Mouse (Mus musculus) erythroblast, adult 5-6 weeks (primary cell): ENCODE results near the gene Mxd1. TPM values are rescaled to one million over a fixed set of nuclear protein-coding genes. Genes with fewer than 3 reads are reported as not detected.

ENCODE experiments used
- ATAC-seq: replicated peaks from 2 replicates; pipeline ENCODE4 v1.8.0; 2016; ENCODE audit warnings: moderate number of reproducible peaks, mild to moderate bottlenecking, moderate TSS enrichment, inconsistent platforms; ENCODE audit not compliant: poor library complexity, low FRiP score, severe bottlenecking
- total RNA-seq, 2 experiments: library from RNA; stranded (forward) in 1 of 2; stranded (reverse) in 1 of 2; fragments of 150-400 nt in 1 of 2; fragments of 200-764, 138-1000 nt in 1 of 2; gene quantifications; 2 replicates each; pipeline versions ENCODE4 v1.2.3 to v1.2.4; 2015 to 2017; ENCODE audit warnings: low replicate concordance in 2 of 2

The Mxd1 gene
- total RNA-seq (2015; ENCODE audit: low replicate concordance) (323 and 336 TPM in 2 replicates), total RNA-seq (2017; ENCODE audit: low replicate concordance) (573 and 620 TPM in 2 replicates)

DNA sequence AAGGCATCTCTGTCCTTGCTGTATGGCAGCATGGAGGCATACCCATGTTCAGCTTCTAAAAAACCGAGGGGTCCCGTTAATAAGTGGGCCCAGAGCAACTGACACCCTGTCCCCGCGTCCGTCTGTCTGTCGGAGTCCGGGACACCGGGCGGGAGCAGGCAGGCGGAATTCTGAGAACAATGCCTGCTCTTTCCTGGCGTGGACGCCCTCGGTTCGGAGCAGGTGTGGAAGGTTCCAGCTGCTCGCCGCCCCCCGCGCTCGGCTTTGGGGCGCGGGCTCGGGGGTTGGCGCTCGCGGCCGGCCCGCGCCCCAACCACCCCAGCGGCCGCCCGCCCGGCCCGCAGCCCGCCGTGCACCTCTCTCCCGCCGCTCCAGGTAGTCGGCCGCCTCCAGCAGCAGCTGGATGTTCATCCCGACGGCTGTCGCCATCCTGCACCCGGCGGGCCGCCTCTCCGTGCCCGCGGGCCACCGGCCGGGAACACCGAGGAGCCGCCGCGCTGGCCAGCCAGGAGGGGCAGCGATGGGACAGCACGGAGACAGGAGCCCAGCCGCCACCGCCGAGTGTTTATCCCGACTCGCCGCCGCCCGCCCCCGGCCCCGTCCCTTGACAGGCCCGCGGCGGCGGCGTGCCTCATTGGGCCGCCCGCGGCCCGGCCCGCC lies at the start of gene Mxd1:
Mxd1 (minus strand) TSS at position 582 of the 660 bp plus-strand sequence.
- ATAC-seq = no peak

DNA sequence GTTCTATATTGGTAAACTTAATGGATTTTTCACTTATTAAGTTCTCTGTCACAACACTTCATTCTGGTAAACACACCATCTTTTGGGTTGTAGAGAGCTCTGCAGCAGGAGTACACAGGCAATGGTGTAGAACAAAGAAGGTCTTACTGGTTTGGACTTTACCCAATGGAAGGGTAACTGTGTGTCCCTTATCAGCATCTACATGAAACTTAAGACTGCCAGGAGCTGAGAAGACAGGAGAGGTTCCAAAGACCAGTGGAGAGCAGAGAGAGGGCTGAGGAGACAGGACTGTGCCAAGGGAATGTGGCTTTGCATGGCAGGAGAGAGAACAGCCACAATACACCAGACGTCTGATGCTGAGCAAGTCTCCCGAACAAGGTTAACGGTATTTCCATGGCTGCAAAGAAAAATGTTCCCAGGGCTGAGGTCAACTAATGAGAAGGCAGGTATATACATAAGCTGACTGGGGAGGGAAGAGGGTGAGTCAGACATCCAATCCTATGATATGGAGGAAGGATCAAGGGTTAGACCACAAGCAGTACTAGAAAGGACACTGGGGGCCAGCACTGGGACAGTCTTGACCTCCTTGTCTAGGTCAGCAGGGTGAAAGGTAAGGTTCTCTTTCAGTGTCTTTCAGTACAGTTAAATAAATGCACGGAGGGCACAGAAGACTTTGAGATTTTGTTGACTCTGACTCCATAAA lies 39.3 kb upstream of the Mxd1 start:
- ATAC-seq = no peak

DNA sequence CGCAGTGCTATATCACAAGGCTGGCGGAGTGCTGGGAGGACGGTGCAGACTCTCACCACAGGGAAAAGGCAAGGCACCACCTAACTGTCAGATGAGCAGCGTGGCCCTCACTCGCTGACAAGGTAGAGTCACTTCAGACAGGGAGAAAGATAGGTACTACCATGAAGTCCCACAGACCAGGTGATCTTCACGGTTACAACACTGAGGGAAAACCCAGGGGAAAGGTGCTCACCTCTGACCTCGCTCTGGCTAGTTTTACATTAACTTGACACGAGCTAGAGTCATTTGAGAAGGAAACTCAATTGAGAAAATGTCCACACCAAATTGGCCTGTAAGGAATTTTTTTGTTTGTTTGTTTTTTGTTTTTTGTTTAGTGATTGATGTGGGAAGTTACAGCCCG lies 33.6 kb upstream of the Mxd1 start:
- no peak for ATAC-seq

DNA sequence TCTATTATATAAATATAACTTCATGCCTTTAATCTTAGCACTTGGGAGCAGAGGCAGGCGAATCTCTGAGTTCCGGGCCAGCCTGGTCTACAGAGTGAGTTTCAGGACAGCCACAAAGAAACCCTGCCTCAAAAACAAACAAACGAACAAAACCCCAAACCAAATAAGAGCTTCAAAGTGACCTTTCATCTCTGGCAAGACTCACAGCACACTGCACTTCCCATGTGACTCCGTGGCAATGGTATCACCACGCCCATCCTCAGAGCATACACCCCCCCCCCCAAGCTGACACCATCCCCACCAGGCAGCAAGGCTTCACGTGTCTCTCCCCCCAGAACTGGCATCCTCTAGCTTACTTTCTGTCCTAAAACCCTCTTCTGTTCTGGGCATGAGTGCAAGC lies 28.9 kb upstream of the Mxd1 start:
- no peak for ATAC-seq

DNA sequence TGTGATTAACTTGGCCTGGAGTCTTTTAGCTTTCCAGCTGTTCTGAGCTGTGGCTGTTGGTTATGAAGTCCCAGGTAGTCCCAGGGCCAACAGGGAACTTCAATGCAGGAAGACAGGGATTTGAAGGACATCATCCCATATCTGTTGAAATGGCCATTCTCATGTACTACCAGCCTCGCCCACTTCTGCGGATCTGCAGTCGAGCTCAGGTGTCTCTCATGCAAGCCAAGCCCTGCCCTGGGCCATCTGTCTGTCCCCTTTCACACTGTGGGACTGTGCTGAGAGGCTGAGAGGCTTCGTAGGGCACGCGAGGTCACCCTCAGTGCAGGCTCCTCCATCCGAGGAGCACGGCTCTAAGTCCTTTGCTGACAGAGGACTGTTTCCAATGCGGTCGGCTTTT lies 27.3 kb upstream of the Mxd1 start:
- no peak for ATAC-seq

DNA sequence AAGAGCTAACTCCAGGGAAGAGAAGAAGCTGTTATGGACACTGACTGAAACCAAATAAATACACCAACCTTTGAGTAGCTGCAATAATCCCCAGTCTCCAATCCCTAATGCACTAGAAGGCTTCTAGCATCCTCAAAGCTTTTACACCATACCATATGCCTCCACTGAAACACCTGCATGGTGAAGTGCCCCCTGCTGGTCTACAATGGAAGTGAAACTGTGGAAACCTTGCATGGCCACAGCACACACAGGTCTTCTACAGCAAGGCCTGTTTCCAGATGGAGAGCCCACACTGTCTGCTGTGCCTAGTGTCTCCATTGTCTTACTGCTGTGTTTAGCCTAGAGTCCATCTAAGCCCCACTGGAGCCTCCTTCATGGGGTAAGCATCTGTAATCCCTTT lies 25.5 kb upstream of the Mxd1 start:
- peak; percentile 82 for ATAC-seq

DNA sequence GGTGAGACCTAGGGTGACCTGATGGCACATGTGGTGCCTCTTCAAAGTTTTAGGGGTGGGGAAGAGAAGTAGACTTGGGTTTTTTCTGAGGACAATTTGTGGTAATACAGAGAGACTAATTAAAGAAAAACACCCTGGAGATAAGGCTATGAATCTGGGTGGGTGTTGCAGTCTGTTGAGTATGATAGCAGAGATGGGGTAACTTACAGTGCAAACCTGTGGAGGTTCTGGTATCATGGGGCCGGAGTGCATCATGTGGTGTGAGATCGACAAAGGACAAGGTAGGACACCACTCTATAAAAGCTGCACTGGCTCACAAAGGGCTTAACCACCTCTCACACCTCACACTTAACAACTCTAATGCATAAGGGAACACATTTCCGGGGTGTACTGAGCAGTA lies 20.7 kb upstream of the Mxd1 start:
- ATAC-seq = 0 out of 2 replicates have a peak, but pooled peaks have one; percentile 19

DNA sequence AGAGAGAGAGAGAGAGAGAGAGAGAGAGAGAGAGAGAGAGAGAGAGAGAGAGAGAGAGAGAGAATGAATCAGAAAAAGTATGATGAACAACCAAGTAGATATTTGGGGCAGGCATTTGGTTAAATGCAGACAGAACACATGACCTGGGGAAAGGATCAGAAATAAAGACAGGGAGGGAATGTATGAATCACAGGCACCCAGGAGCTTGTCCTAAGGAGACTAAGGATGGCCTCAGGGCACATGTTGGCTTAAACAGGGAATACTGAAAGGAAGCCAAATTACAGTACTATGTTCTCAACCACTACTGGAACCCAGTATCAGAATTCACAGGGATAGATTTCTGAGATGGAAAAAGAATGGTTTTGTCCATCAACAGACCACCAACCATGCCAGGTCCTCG lies 18.0 kb upstream of the Mxd1 start:
- ATAC-seq = no peak

DNA sequence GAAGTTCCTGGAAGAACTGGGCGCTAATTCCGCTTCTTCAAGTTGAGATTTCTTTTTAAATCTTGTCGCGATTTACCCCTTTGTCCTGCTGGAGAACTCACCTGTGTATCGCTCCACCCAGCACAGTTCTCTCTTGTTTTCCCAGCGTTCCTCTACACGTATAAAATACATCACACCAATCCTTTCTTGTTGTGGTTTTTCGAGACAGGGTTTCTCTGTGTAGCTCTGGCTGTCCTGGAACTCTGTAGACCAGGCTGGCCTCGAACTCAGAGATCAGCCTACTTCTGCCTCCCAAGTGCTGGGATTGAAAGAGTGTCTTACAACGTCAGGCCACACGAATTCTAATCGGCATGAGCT lies 15.7 kb upstream of the Mxd1 start:
- no peak for ATAC-seq

DNA sequence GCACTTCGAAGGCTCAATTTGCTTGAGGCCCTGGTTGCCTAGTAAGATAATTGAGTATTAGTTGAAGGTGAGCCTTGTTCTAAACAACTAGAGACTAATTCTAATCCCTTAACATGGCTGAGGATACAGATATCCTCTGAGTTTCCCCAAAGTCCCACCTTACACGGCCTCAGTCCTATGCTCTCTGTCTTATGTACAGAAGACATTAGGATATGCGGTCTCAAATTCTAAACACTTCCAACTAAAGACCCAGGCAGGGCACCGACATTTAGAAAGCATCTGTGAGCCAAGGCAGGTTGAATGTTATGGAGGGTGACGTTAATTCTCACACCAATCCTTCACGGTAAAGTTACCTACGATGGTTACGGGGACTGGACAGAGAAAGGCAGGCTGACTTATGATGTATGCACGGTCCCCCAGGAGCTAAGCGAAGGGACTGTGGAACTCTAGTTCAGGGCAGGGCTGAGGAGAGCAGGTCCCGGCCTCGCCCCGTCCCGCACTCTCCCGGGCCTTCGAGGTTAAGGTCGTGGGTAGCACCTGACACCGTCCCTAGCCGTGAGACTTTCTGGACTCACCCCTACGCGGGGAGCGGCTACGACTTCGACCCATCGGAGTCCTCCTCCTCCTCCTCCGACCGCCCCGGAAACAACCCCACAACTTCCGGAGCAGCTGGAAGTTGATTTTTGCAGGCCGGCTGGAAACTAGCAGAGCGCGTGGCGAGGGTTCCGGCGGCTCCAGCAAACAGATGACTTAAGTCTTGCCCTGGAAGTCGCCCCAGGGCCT lies 15.1 kb upstream of the Mxd1 start, which contains the start of gene Snrnp27:
Snrnp27 (minus strand) TSS at position 651 of the 783 bp plus-strand sequence.
- peak; percentile 94 for ATAC-seq

DNA sequence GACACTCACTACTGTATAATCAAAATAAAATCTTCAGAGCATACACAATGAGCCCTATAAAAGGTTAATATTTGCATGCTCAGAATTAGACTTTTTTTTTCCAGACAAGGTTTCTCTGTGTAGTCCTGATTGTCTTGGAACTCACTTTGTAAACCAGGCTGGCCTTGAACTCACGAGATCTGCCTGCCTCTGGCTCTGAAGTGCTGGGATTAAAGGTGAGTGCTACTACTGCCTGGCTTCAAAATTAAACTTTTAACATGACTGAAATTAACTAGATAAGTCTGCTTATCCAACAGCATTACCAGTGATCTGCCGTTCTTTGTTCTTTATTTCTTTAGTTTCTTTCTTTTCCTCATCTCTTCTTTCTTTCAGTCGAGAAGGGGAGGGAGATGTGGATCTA lies 12.3 kb upstream of the Mxd1 start:
- ATAC-seq = no peak

DNA sequence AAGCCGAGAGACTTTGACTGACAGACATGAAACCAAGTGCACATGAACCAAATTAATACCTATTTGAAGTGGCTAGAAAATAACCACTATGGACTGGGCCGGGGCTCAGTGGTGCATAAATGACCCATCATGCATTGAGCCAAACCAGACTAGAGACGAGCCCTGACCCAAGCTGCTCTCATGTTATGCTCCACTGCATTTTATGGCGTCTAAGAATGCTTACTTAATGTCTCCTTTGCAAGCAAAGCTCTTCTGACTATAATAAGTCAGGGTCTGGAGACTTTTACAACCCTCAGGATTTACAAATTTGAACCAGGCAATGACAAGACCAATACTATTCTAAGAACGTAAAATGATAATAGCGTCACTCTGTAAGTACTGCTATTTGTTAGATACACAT lies 9.4 kb upstream of the Mxd1 start:
- ATAC-seq = no peak

DNA sequence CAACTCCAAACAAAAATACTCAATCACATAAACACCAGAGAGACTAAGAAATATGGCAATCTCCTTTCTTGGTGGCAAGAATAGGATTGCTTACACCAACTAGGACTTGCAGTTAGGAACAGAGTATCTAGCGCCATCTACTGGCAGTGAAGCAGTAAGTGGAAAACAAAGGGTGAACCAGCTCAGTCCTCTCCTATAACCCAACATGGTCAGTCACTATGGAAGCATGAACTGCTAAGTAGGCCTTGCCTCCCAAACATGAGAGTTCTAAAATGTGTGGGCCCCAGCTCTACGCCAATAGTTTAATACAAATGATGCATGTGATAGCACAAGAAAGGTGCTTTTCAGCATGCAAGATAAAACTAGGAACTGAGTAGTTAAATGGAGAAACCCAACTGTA lies 1.9 kb upstream of the Mxd1 start:
- peak; percentile 32 for ATAC-seq

DNA sequence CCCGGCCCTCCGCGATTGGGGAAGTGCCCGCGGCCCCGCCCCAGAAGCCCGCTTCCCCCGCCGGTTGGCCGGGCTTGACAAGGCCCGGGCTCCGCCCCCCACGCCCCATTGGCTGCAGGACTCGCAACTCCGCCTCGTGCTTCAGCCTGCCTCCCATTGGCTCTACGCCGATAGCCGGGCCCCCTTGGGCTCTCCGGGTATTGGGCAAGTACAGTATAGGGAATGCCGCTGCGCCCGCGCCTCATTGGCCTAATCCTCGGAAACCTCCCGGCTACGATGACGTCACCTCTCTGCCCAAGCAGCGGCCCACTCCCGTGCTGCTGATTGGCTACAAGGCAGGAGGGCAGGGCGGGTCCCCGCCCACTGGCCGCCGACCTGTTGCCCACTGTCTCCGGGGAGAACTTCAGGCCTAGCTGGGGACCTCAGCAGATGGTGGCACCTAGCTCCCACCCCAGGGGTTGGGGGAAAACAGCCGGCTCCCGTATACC lies 323 bp upstream of the Mxd1 start:
- ATAC-seq = peak; percentile 83

DNA sequence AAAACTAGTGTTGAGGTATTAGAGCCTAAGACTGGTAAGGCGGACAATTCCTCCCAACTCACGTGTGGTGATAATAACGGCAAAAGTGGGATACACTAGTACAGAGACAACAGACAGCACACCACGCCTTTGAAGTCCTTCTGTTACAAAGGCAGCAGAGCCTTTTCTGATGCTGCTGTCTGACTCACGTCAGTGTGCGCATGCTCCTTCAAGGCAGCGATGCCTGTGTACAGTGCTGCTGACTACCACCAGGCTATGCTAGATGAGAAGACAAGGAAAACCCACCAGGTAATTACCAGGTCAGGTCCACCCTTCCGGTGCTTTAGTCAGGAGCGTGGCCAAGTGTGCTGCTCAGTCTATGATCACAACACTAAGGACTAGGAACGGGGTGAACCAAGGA lies 1.9 kb downstream of the Mxd1 start:
- no peak for ATAC-seq

DNA sequence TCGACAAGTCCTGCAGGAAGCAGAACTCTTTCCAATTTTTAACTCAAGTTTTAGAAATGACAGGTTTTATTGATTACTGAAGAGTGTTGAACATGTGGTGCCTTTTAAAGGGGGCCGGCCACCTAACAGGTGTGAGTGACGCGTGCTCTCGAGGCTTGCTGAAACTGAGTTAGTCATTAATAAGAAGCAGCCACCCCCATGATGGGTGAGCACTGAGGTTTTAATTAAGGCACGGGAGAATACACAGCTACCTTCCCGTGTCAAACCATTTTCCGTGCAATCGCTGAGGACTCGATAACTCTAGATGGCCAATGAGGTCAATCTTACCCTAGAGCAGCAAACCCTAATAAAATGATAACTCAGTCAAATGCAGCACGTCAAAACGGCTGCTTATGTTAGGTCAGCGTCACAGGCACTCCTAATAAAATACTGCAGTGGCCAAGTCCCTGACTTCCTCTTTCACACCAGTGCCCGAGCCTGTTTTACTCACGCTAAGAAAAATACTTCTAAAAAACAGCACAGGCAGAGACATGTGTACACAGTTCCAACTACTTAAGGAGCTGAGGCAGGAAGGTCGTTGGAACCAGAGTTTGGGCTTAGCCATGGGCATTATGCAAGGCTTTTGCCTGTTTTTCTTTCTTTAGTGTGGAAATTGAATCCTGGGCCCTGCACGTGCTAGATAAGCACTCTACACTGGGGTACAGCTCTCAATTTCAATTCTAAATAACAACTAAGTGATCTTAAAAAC lies 3.2 kb downstream of the Mxd1 start:
- no peak for ATAC-seq

DNA sequence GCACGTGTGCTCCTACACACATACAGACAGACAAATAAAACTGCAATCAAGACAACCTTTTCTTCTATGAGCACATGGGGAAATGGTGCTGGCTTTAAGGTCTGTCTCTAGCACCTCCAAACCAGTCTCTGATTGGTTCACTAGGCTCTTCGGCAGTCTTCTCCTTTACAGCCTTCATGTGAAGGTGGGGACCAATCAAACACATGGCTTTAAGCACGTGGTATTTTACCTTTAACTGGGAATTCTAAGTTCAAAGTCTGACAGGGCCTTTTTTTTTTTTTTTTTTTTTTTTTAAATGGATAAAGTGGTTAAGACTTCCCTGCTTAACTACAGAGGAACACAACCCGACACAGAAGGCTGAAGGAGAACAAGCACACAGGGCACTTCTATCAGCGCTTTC lies 3.9 kb downstream of the Mxd1 start:
- ATAC-seq = no peak

DNA sequence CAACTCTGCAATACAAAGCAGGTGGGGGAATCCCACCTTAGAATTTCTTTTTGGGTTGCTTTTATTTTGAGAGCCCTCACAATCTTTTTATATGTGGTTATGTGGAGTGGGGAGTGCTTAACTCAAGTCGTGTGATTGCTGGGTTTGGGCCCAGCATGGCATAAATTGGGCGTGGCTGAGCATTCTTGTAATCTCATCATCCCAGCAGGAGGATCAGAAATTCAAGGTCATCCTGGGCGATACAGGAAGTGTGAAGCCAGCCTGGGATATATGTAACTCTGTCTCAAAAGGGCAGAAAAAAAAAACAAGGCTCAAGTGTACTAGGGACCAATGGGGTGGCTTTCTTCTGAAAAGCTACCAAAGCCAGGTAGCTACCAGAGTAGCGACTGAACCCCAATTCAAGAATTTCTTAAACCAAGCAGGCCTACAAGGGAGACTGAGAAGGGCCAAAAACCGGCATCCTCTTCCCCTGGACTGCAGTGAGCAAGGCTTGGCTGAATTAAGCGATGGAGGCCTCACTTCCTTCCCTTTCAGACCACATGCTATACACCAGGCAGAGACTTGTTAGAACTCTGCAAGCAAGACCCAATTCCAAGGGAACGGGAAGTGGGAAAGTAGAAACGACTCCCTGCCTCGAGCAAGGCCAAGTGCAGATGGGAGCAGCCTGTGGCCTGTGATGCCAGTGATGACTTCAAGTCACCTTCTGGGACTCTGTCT lies 8.6 kb downstream of the Mxd1 start:
- peak; percentile 89 for ATAC-seq

DNA sequence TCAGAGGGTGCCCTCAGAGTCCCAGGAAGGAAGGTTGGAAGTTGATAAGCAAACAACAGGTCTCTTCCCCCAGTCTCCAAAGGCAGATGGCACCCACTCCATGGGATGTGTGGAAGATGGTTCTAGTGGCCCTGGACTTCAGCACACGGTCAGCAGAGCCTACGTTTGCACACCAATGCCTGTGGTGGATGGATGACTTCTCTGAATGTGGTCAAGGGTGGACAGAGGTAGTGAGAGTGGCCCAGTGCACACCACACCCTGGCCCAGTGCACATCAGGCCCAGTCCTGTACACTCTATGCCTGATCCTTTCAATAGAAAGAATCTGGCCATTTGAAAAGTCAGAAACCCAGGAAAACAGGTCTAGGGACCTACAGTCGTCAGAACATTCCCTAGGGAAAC lies 10.5 kb downstream of the Mxd1 start:
- ATAC-seq = no peak
